Mouse (Mus musculus): ENCODE data around the gene Wdr31. TPM values are rescaled to one million over a fixed set of nuclear protein-coding genes. Genes with fewer than 3 reads are reported as not detected.

The Wdr31 gene
- 11.2 and 11.9 TPM in 2 replicates for polyA plus RNA-seq (2012; rRNA removed)

GRCm38 (mm10) chr4:62470598-62471051, at the start of gene Wdr31:
Wdr31 (minus strand) TSS chr4:62470896.

GRCm38 (mm10) chr4:62519849-62520233, 49.1 kb upstream of the Wdr31 start, which contains the start of gene Alad:
Alad (minus strand) TSS chr4:62519918.

GRCm38 (mm10) chr4:62503374-62503970, 32.8 kb upstream of the Wdr31 start, which contains the start of gene Hdhd3:
Hdhd3 (minus strand) TSS chr4:62503467.

GRCm38 (mm10) chr4:62479937-62480708, 9.4 kb upstream of the Wdr31 start, which contains the start of gene Bspry:
Bspry (plus strand) TSS chr4:62480053.

GRCm38 (mm10) chr4:62435081-62435480, 35.6 kb downstream of the Wdr31 start, which contains the start of gene Rnf183:
Rnf183 (minus strand) TSS chr4:62435252.

GRCm38 (mm10) chr4:62408601-62409282, 62.0 kb downstream of the Wdr31 start, which contains the start of the genes Cdc26 and Prpf4:
Cdc26 (minus strand) TSS chr4:62408642.
Prpf4 (plus strand) TSS chr4:62408797.

Other genes with a start within 250 kb of the Wdr31 start
- 15.2 and 15.3 TPM in 2 replicates for gene Zfp37, start 239.8 kb downstream of the Wdr31 start, polyA plus RNA-seq (2012; rRNA removed)
- gene Slc31a2, start 208.3 kb downstream of the Wdr31 start, polyA plus RNA-seq (2012; rRNA removed): 16.0 and 16.7 TPM in 2 replicates
- 20.4 and 21.0 TPM in 2 replicates for gene Fkbp15, start 110.3 kb downstream of the Wdr31 start, polyA plus RNA-seq (2012; rRNA removed)
- gene Slc31a1, start 110.2 kb downstream of the Wdr31 start, polyA plus RNA-seq (2012; rRNA removed): 28.4 and 32.3 TPM in 2 replicates
- 81.5 and 86.7 TPM in 2 replicates for gene Cdc26, start 62.3 kb downstream of the Wdr31 start, polyA plus RNA-seq (2012; rRNA removed)
- gene Prpf4, start 62.1 kb downstream of the Wdr31 start, polyA plus RNA-seq (2012; rRNA removed): 21.0 and 21.3 TPM in 2 replicates
- gene Rnf183, start 35.6 kb downstream of the Wdr31 start, polyA plus RNA-seq (2012; rRNA removed): 0.71 and 0.98 TPM in 2 replicates
- gene Bspry, start 9.2 kb upstream of the Wdr31 start, polyA plus RNA-seq (2012; rRNA removed): 0.89 and 0.91 TPM in 2 replicates
- 5.5 and 5.7 TPM in 2 replicates for gene Hdhd3, start 32.6 kb upstream of the Wdr31 start, polyA plus RNA-seq (2012; rRNA removed)
- 39.6 and 50.1 TPM in 2 replicates for gene Alad, start 49.0 kb upstream of the Wdr31 start, polyA plus RNA-seq (2012; rRNA removed)
- gene Pole3, start 54.2 kb upstream of the Wdr31 start, polyA plus RNA-seq (2012; rRNA removed): 42.2 and 44.0 TPM in 2 replicates
- 0.66 and 0.76 TPM in 2 replicates for gene 4933430I17Rik, start 54.5 kb upstream of the Wdr31 start, polyA plus RNA-seq (2012; rRNA removed)
- gene Rgs3, start 89.0 kb upstream of the Wdr31 start, polyA plus RNA-seq (2012; rRNA removed): 51.0 and 58.9 TPM in 2 replicates

Data from central nervous system, embryonic 18 days (tissue).